Mouse (Mus musculus) embryonic fibroblast, embryonic 13.5 days (primary cell): ENCODE results near the gene Rasgef1b. TPM values are rescaled to one million over a fixed set of nuclear protein-coding genes. Genes with fewer than 3 reads are reported as not detected.

Experiments used
- H3K27ac ChIP-seq: 2 replicates; pipeline ENCODE4 v1.5.1; 2012; ENCODE audit warnings: low read length, control low read depth, inconsistent platforms; ENCODE audit not compliant: insufficient read depth
- H3K4me1 ChIP-seq: 2 replicates; pipeline ENCODE4 v1.6.1; 2011; ENCODE audit warnings: low read length; ENCODE audit not compliant: control insufficient read depth, insufficient read depth
- H3K4me3 ChIP-seq: 2 replicates; pipeline ENCODE4 v1.5.1; 2011; ENCODE audit warnings: mild to moderate bottlenecking, control low read depth, low read length; ENCODE audit not compliant: insufficient read depth
- CTCF ChIP-seq: IDR thresholded peaks from 2 replicates; pipeline ENCODE4 v1.5.1; 2011; ENCODE audit warnings: mild to moderate bottlenecking, control low read depth, low read length, moderate library complexity, borderline replicate concordance; ENCODE audit not compliant: insufficient read depth
- POLR2A ChIP-seq: IDR thresholded peaks from 2 replicates; pipeline ENCODE4 v1.6.1; 2011; ENCODE audit warnings: low read depth, mild to moderate bottlenecking, control low read depth, low read length, moderate library complexity
- polyA plus RNA-seq: library from polyadenylated mRNA; stranded (reverse); fragments of >200 nt; gene quantifications from 2 replicates; pipeline ENCODE4 v1.2.4, GENCODE M21; 2011; ENCODE audit warnings: low read depth; ENCODE audit not compliant: missing spikeins, insufficient read length

Rasgef1b gene
- polyA plus RNA-seq, 1 experiment = 2.1 TPM

DNA sequence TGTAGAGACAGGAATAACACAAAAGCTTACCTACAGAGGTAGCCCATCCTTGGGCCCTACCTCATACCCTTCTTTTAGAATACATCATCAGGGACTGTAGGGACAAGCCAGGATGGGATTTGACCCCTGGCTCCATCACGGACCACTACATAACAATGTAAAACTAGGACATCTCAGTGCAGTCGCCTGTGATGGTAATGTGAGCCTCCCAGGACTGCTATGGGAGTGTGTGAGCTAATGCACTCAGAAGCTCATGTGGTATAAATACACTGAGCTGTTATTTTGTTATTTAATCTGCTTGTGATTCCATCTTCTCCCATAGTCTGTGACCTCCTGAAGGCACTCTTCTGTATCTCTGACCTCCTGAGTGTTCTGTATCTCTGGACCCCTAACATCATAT, 432.5 kb downstream of the Rasgef1b start:
- Histone ChIP-seq H3K4me1 (no peaks in the 10 kb centered on the region), H3K4me3 (no peak overlapping the region), H3K27ac (no peak overlapping the region)
- TF ChIP-seq CTCF = no peak
- no peak for TF ChIP-seq POLR2A

DNA sequence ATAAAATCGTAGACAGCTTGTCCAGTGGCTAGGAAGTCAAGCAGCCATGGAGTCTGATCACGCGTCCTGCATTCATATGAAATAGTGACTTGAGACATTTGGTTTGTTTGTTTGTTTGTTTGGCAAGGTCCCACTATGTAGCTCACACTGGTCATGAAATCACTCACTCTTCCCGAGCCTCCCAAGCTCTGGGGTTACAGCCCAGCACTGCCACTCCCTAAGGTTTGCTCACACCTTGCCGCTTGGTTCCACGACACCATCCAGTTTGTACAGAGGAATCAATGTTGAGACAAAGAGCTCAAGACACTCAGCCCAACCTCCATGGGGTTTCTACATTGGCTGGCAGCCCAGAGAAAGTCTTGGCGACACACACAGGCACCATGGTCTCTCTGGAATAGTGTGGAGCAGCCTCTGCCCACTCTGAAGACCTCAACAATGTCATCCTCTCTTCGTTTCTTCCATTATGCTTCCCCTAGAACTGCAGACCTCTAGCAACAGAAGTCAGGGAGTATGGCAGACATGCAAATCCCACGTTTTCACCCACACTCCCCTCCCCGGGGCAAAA, 436.5 kb downstream of the Rasgef1b start:
- TF ChIP-seq CTCF (no peak), POLR2A (no peak)
- Histone ChIP-seq H3K4me1 (no peaks in the 10 kb centered on the region), H3K4me3 (no peak overlapping the region), H3K27ac (no peak overlapping the region)

DNA sequence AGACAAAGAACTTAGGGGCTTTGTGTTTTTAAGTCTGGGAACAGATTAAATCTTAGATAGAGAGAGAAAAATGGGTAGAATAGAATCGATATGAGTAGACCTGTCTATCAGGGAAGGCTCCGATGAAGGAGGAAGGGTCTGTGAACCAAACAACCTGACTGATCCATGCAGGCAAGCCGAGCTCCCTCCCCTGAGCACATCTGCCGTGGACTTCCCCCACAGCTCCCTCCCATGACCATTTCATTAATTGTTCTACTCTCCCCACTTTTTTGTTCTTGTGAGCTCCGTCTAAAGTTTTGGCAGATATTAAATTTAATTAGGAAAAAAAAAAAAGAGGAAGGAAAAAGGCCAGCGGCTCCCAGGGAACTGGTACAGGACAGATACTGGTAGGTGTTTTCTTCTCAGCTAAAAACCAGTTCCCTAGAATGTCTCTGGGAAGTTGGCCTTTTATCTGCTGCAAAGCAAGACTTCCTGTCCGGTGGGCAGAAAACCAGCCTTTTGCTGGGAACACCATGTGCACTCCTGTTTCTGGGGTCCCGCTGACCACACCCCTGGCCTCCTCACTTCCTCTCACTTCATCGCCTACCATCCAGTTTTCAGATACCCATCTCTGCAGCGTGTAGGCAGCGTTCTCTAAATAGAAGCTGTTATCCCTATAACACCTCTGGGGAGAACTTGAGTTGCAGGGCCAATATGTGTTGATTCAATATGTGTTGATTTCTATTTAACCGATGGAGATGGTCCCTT, 437.6 kb downstream of the Rasgef1b start:
- no peak overlapping the region for H3K4me3 ChIP-seq
- no peak for TF ChIP-seq POLR2A
- TF ChIP-seq CTCF = no peak
- no peaks in the 10 kb centered on the region for H3K4me1 ChIP-seq
- no peak overlapping the region for H3K27ac ChIP-seq

DNA sequence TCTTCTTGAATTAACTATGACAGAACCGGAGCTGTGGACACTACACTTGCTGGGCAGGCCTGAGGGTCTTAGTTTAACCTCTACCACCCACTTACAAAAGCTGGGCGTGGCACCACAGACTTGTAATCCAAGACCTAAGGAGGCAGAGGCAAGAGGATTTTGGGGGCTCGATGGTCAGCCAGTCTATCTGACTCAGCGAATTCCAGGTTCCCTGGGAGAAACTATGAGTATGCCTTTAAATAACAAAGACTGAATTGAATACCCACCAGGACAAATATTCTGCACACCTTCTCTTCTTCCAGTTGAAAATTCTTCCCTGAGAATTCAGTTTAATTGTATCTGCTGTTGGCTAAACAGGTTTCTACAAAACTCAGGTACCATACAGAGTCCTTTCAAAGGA, 440.6 kb downstream of the Rasgef1b start:
- H3K4me3 ChIP-seq = no peak overlapping the region
- TF ChIP-seq POLR2A (no peak), CTCF (no peak)
- H3K4me1 ChIP-seq = no peaks in the 10 kb centered on the region

DNA sequence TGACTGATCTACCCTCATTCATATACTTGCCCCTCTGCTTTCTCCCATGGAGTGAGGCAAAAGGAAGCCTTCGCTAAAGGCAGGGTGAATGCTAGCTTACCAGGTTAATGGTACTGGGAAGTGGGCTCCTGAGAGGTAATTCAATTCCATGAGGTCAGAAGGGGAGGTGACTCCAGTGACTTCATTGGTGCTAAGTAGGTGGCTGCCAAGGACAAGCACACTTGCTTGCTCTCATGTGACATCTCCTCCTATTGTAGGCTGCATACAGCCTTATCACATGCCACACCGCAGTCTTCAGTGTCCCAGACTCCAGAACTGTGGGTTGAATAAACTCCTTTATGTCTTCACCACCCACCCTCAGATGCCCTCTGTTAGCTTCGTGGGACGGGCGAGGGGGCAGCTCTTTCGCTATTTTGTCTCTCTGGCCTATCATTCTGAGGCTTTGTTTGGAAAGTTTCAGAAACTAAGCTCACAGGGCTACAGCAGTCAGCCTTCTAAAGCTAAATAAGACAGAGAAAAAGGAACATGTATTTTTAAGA, 441.1 kb downstream of the Rasgef1b start:
- TF ChIP-seq POLR2A (no peak), CTCF (no peak)
- H3K4me1 ChIP-seq = no peaks in the 10 kb centered on the region
- no peak overlapping the region for H3K4me3 ChIP-seq
- H3K27ac ChIP-seq = no peak overlapping the region

More for the DNA sequence above, 440.6 kb downstream of the Rasgef1b start:
- no peak overlapping the region for H3K27ac ChIP-seq

DNA sequence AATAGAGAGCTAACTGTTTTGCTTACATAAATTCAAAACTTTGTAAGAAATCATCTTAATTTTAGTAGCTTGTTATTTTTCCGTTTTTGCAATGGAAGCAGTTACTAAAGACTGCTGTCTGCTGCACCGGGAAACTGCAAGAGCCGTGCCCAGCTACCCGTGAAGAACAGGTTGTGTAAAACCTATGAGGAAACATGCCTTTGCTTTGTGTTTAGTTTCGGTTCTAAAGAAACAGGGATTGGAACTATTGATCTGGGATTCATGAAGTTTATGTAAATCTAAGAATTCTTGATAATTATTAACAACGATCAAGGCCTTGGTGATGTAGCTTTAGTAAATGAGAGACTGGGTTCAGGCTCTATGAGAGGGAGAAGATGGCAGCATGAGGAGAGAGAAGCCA, 442.3 kb downstream of the Rasgef1b start:
- Histone ChIP-seq H3K27ac (no peak overlapping the region), H3K4me3 (no peak overlapping the region), H3K4me1 (no peaks in the 10 kb centered on the region)
- TF ChIP-seq CTCF (no peak), POLR2A (no peak)

DNA sequence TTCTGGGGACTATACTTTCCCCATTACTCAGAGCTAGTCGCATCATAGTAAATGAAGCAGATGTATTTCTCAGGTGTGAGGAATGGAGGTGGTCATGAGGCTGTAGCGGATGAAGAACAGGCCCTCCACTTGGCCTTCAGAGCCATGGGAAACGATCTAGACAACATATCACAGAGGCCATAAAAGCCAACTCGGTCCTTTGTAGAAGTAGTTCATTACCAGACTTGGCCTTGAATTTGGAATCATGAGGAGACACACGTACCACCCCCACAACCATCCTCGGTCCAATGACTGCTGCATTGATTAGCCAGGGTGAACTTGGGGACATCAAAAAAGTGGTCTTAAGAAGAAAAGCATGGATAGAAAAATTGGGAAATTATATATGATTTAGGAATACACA, 442.8 kb downstream of the Rasgef1b start:
- no peak overlapping the region for H3K4me3 ChIP-seq
- H3K4me1 ChIP-seq = no peaks in the 10 kb centered on the region
- no peak for TF ChIP-seq POLR2A
- TF ChIP-seq CTCF = no peak
- no peak overlapping the region for H3K27ac ChIP-seq

DNA sequence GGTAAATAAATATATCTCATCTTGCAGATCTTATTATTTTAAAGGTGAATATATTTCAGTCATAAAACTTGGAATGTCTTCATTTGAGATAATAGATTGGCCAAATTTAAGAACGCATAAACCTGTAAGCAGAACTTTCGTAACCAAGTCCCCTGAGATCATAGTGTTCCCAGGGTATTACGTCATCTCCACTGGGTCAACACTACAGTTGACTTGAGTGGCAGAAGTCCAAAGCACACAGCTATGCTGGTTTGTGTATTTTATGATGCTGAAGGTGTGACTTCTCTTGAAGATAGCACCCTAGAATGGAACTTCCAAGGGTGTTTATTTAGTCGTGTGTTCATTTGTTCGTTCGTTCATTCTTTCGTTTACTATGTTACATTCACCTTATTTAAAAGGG, 444.5 kb downstream of the Rasgef1b start:
- no peaks in the 10 kb centered on the region for H3K4me1 ChIP-seq
- no peak overlapping the region for H3K4me3 ChIP-seq
- no peak overlapping the region for H3K27ac ChIP-seq
- TF ChIP-seq CTCF (no peak), POLR2A (no peak)

DNA sequence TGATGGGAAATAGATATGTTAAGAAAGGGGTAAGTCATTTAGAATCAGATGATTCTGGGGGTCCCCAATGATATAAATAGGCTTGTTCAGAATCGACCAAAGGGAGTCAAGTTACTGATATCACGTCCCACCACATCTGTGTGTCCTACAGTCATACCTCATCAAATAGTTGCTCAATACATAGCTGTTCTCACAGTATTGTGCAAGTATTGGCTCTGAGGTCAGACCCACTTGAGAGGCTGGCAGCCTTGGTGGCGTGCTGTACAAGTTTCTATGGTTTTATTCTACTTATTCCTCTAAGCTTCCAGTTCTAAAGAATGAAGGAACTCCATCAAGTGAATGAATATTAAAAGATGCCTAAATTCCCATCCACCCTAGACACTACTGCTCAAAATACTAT, 445.2 kb downstream of the Rasgef1b start:
- Histone ChIP-seq H3K27ac (no peak overlapping the region), H3K4me1 (no peaks in the 10 kb centered on the region), H3K4me3 (no peak overlapping the region)
- TF ChIP-seq CTCF = no peak
- no peak for TF ChIP-seq POLR2A

DNA sequence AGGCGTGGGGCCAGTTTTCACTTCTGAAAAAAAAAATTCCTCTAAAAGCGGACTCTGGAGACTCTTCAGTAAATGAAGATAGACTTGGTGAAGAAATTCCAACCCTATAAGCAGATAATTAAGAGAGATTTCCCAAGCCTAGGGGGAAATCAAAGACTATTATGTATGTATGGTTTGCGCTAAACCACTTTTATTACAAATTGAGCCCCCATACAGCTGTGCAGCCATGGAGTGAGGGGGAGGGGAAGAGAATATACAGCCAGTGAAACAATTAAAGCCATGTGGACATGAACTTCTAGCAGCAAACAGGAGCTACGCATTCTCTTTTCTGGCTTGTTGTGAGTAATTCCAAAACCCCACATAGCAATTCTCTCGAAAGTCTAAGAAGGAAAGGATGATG, 448.3 kb downstream of the Rasgef1b start:
- Histone ChIP-seq H3K27ac (no peak overlapping the region), H3K4me1 (no peaks in the 10 kb centered on the region), H3K4me3 (no peak overlapping the region)
- TF ChIP-seq CTCF (no peak), POLR2A (no peak)
